Mouse (Mus musculus): ENCODE results near the gene Jak1.

Jak1 gene

GRCm38 (mm10) chr4:101264741-101265513 is at the start of gene Jak1:
Gene Jak1 (minus strand): TSS chr4:101265282.
- peak; percentile 97 for DNase-seq (ENCODE audit: low spot score)

- no peak for DNase-seq (ENCODE audit: low spot score)
Measured at GRCm38 (mm10) chr4:101312055-101312454, 47.0 kb upstream of the Jak1 start.

- DNase-seq (ENCODE audit: low spot score): no peak
Measured at GRCm38 (mm10) chr4:101308166-101308565, 43.1 kb upstream of the Jak1 start.

- DNase-seq (ENCODE audit: low spot score): no peak
Measured at GRCm38 (mm10) chr4:101307286-101307685, 42.2 kb upstream of the Jak1 start.

- no peak for DNase-seq (ENCODE audit: low spot score)
Measured at GRCm38 (mm10) chr4:101306132-101306915, 41.2 kb upstream of the Jak1 start.

GRCm38 (mm10) chr4:101305126-101305525 is 40.0 kb upstream of the Jak1 start:
- no peak for DNase-seq (ENCODE audit: low spot score)

GRCm38 (mm10) chr4:101304114-101304513 is 39.0 kb upstream of the Jak1 start:
- DNase-seq (ENCODE audit: low spot score): no peak

- DNase-seq (ENCODE audit: low spot score): no peak
Measured at GRCm38 (mm10) chr4:101300392-101300910, 35.4 kb upstream of the Jak1 start.

- DNase-seq (ENCODE audit: low spot score): no peak
Measured at GRCm38 (mm10) chr4:101298311-101298990, 33.4 kb upstream of the Jak1 start.

- no peak for DNase-seq (ENCODE audit: low spot score)
Measured at GRCm38 (mm10) chr4:101296836-101297235, 31.8 kb upstream of the Jak1 start.

GRCm38 (mm10) chr4:101295788-101296187 is 30.7 kb upstream of the Jak1 start:
- no peak for DNase-seq (ENCODE audit: low spot score)

GRCm38 (mm10) chr4:101293661-101294060 is 28.6 kb upstream of the Jak1 start:
- no peak for DNase-seq (ENCODE audit: low spot score)

- peak; percentile 29 for DNase-seq (ENCODE audit: low spot score)
Measured at GRCm38 (mm10) chr4:101292736-101293541, 27.9 kb upstream of the Jak1 start.

- DNase-seq (ENCODE audit: low spot score): peak; percentile 74
Measured at GRCm38 (mm10) chr4:101292028-101292735, 27.1 kb upstream of the Jak1 start.

GRCm38 (mm10) chr4:101288292-101288691 is 23.2 kb upstream of the Jak1 start:
- DNase-seq (ENCODE audit: low spot score): no peak

- no peak for DNase-seq (ENCODE audit: low spot score)
Measured at GRCm38 (mm10) chr4:101286562-101286961, 21.5 kb upstream of the Jak1 start.

GRCm38 (mm10) chr4:101285906-101286432 is 20.9 kb upstream of the Jak1 start:
- no peak for DNase-seq (ENCODE audit: low spot score)

GRCm38 (mm10) chr4:101283938-101284337 is 18.9 kb upstream of the Jak1 start:
- DNase-seq (ENCODE audit: low spot score): no peak

GRCm38 (mm10) chr4:101282237-101282636 is 17.2 kb upstream of the Jak1 start:
- DNase-seq (ENCODE audit: low spot score): no peak

GRCm38 (mm10) chr4:101280119-101280518 is 15.0 kb upstream of the Jak1 start:
- DNase-seq (ENCODE audit: low spot score): no peak
